Mouse (Mus musculus): ENCODE data around the gene Npc1l1. TPM values are rescaled to one million over a fixed set of nuclear protein-coding genes. Genes with fewer than 3 reads are reported as not detected.

Gene Npc1l1
- polyA plus RNA-seq (2016; fragmentation: Nextera tagmentation; extraction: Ambion mirVana) = 0.05 TPM in 1 of 2 replicates, not detected in the other

DNA sequence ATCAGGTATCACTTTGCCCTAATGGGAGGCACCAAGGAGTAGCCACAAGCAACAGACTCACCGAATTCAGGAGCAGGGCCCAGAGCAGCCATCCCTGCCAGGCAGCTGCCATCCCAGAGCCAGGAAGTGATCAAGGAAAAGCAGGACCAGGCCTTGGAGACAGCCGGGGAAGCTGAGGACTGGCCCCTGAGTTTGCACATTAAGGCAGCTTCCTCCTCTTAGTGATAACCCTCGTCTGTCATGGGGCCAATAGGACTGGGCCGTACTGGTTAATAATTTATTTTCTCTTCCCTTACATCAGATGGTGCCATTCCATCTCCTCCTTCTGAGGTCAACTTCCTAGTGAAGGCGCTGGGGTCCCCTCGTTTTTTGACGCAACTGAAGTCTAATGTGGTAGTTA lies at the start of gene Npc1l1:
Gene Npc1l1, minus strand, starts transcription at position 132 of the 400 bp plus-strand sequence.
- H3K4me3 ChIP-seq = no peak within 1 kb of the TSS
- no peak within 1 kb of the TSS for H3K9ac ChIP-seq
- no peak for ATAC-seq (ENCODE audit: insufficient number of reproducible peaks, low FRiP score)
- no peaks in the 10 kb centered on the region for H3K36me3 ChIP-seq
- H3K4me2 ChIP-seq = no peak within 1 kb of the TSS
- H3K9me3 ChIP-seq (replicated peaks) = peaks cover 14% of the 10 kb centered on the region
- peaks cover 6% of the 10 kb centered on the region; the same call in 1 of the 2 replicates for H3K27me3 ChIP-seq (replicated peaks)
- H3K27ac ChIP-seq (ENCODE audit: poor library complexity, severe bottlenecking) = no peak within 1 kb of the TSS
- 67% methylated on average over 7 of the region's 7 CpGs for WGBS
- no peaks in the 10 kb centered on the region for H3K4me1 ChIP-seq (replicated peaks)

GRCm38 (mm10) chr11:6276466-6276865 lies 46.5 kb upstream of the Npc1l1 start:
- peaks cover 9% of the 10 kb centered on the region; the same call in 1 of the 2 replicates for H3K9me3 ChIP-seq (replicated peaks)
- H3K9ac ChIP-seq = no peak overlapping the region
- no peaks in the 10 kb centered on the region for H3K27me3 ChIP-seq (replicated peaks)
- H3K36me3 ChIP-seq = peaks cover 16% of the 10 kb centered on the region
- no peak overlapping the region for H3K4me3 ChIP-seq
- WGBS = 80% methylated on average over 3 of the region's 3 CpGs
- H3K4me1 ChIP-seq (replicated peaks) = peaks cover 17% of the 10 kb centered on the region
- no peak overlapping the region for H3K4me2 ChIP-seq
- H3K27ac ChIP-seq (ENCODE audit: poor library complexity, severe bottlenecking) = no peak overlapping the region
- ATAC-seq (ENCODE audit: insufficient number of reproducible peaks, low FRiP score) = no peak

DNA sequence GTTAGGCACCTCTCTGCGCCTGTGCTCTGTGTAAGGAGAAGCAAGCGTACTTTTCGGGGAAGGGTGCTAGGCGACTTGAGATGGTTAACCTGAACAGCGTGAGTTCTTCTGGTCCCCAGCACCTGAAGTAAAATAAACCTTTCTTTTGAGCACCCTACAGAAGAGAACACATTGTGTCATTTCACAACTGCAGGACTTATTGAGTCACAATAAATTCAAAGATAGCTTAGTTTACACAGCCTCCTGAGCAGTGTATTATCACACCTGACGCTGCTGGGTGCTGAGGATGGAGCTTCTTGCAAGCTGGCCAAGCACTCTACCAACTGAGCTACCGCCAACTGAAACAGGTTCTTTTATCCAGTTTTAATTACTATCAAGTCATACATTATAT lies 45.1 kb upstream of the Npc1l1 start:
- H3K27ac ChIP-seq (ENCODE audit: poor library complexity, severe bottlenecking) = no peak overlapping the region
- no peaks in the 10 kb centered on the region for H3K27me3 ChIP-seq (replicated peaks)
- H3K9ac ChIP-seq = 0 out of 2 replicates have a peak overlapping the region, but pooled peaks have one; percentile 53
- 26% methylated on average over 7 of the region's 7 CpGs for WGBS
- peaks cover 28% of the 10 kb centered on the region for H3K36me3 ChIP-seq
- H3K9me3 ChIP-seq (replicated peaks) = peaks cover 1% of the 10 kb centered on the region; the same call in 1 of the 2 replicates
- peak overlapping the region; percentile 90 for H3K4me2 ChIP-seq
- H3K4me1 ChIP-seq (replicated peaks) = peaks cover 17% of the 10 kb centered on the region
- ATAC-seq (ENCODE audit: insufficient number of reproducible peaks, low FRiP score) = no peak; the same call in 1 of the 2 replicates
- peak overlapping the region; percentile 94 for H3K4me3 ChIP-seq

DNA sequence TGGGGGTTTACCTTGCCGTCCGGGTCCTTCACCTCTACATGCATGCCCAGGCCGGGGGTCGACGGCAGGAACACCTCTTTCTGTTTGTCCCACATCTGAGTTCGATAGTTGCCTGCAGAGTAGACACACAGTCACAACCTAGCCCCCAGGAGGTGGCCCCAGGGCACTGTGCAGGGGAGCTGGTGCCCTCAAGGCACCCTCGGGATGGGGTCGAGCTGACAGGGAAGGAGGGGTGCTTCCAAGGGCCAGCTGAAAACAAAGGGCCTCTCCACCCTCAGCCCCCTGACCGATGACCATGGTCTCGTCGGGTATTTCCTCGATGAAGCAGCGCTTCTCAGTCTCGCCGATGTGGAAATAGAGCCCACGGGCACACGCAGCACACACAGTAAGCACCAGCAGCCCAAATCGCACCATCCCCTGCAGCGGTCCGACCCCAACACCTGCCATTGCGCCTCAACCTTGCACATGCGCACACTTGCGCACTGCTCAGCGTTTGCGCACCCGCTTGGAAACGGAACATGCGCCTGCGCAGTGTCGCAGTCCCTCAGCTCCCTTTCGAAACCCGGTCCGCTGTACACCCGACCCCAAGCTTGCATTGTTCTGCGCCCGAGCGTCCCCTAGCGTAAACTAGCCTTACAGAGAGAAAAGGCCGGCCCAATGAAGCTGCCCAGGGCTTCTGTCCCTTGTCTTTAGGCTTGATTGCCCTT lies 44.6 kb upstream of the Npc1l1 start, which contains the start of gene Tmed4:
Gene Tmed4, minus strand, starts transcription at position 484 of the 707 bp plus-strand sequence.
- no peak within 1 kb of the TSS; the same call in 1 of the 2 replicates for H3K27ac ChIP-seq (ENCODE audit: poor library complexity, severe bottlenecking)
- H3K4me1 ChIP-seq (replicated peaks) = peaks cover 17% of the 10 kb centered on the region
- WGBS = under 1% methylated on average over 39 of the region's 39 CpGs
- no peaks in the 10 kb centered on the region for H3K27me3 ChIP-seq (replicated peaks)
- peaks cover 28% of the 10 kb centered on the region for H3K36me3 ChIP-seq
- H3K4me2 ChIP-seq = peak within 1 kb of the TSS; percentile 90
- H3K9me3 ChIP-seq (replicated peaks) = no peaks in the 10 kb centered on the region
- H3K4me3 ChIP-seq = peak within 1 kb of the TSS; percentile 94
- peak within 1 kb of the TSS; percentile 97 for H3K9ac ChIP-seq
- ATAC-seq (ENCODE audit: insufficient number of reproducible peaks, low FRiP score) = peak; percentile 98

- WGBS = 57% methylated on average over 11 of the region's 11 CpGs
- H3K36me3 ChIP-seq = peaks cover 28% of the 10 kb centered on the region
- peaks cover 17% of the 10 kb centered on the region for H3K4me1 ChIP-seq (replicated peaks)
- peak overlapping the region; percentile 97 for H3K9ac ChIP-seq
- no peak overlapping the region for H3K27ac ChIP-seq (ENCODE audit: poor library complexity, severe bottlenecking)
- H3K27me3 ChIP-seq (replicated peaks) = no peaks in the 10 kb centered on the region
- no peak for ATAC-seq (ENCODE audit: insufficient number of reproducible peaks, low FRiP score)
- peak overlapping the region; percentile 94 for H3K4me3 ChIP-seq
- H3K9me3 ChIP-seq (replicated peaks) = no peaks in the 10 kb centered on the region
- H3K4me2 ChIP-seq = peak overlapping the region; percentile 90
Observed at GRCm38 (mm10) chr11:6273607-6274006, 43.7 kb upstream of the Npc1l1 start.

GRCm38 (mm10) chr11:6267320-6268254 lies 37.6 kb upstream of the Npc1l1 start, which contains the start of gene Ddx56:
Ddx56 (minus strand) TSS chr11:6267772.
- WGBS = 2% methylated on average over 50 of the region's 50 CpGs
- peak within 1 kb of the TSS; percentile 87 for H3K4me3 ChIP-seq
- H3K4me1 ChIP-seq (replicated peaks) = peaks cover 9% of the 10 kb centered on the region
- peaks cover 61% of the 10 kb centered on the region for H3K36me3 ChIP-seq
- peak within 1 kb of the TSS; percentile 94 for H3K4me2 ChIP-seq
- H3K9ac ChIP-seq = peak within 1 kb of the TSS; percentile 84
- H3K27ac ChIP-seq (ENCODE audit: poor library complexity, severe bottlenecking) = peak within 1 kb of the TSS; percentile 93
- no peaks in the 10 kb centered on the region for H3K9me3 ChIP-seq (replicated peaks)
- H3K27me3 ChIP-seq (replicated peaks) = no peaks in the 10 kb centered on the region
- peak; percentile 95 for ATAC-seq (ENCODE audit: insufficient number of reproducible peaks, low FRiP score)

DNA sequence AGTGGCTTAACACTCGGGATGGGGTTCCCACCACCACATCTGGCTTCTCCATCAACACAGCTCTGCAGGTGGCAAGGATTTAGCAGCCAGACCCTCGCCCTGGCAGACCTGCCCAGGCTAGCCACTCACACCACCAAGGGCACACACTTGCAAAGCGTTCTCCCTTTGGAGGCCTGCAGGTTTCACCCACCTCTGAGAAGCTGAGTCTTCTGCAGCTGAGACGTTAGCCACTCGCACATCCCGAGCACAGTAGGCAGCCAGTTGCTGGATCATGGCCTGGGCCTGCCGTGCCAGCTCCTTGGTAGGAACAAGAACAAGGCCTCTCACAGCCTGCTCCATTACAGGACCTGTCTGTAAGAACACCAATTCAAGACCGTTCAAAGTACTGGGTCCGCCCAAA lies 36.7 kb upstream of the Npc1l1 start:
- Histone ChIP-seq H3K4me2 (peak overlapping the region; percentile 94), H3K27ac (ENCODE audit: poor library complexity, severe bottlenecking) (no peak overlapping the region), H3K9ac (peak overlapping the region; percentile 84), H3K4me1 (replicated peaks) (peaks cover 9% of the 10 kb centered on the region), H3K27me3 (replicated peaks) (no peaks in the 10 kb centered on the region), H3K4me3 (peak overlapping the region; percentile 87), H3K9me3 (replicated peaks) (no peaks in the 10 kb centered on the region), H3K36me3 (peaks cover 61% of the 10 kb centered on the region)
- WGBS = 67% methylated on average over 9 of the region's 9 CpGs
- ATAC-seq (ENCODE audit: insufficient number of reproducible peaks, low FRiP score) = no peak

GRCm38 (mm10) chr11:6261434-6262082 lies 31.6 kb upstream of the Npc1l1 start:
- Histone ChIP-seq H3K4me1 (replicated peaks) (peaks cover 3% of the 10 kb centered on the region), H3K9ac (no peak overlapping the region), H3K9me3 (replicated peaks) (no peaks in the 10 kb centered on the region), H3K36me3 (peaks cover 92% of the 10 kb centered on the region), H3K4me2 (no peak overlapping the region), H3K4me3 (no peak overlapping the region), H3K27me3 (replicated peaks) (no peaks in the 10 kb centered on the region), H3K27ac (ENCODE audit: poor library complexity, severe bottlenecking) (no peak overlapping the region)
- WGBS = 74% methylated on average over 10 of the region's 10 CpGs
- ATAC-seq (ENCODE audit: insufficient number of reproducible peaks, low FRiP score) = 0 out of 2 replicates have a peak, but pooled peaks have one; percentile 52

DNA sequence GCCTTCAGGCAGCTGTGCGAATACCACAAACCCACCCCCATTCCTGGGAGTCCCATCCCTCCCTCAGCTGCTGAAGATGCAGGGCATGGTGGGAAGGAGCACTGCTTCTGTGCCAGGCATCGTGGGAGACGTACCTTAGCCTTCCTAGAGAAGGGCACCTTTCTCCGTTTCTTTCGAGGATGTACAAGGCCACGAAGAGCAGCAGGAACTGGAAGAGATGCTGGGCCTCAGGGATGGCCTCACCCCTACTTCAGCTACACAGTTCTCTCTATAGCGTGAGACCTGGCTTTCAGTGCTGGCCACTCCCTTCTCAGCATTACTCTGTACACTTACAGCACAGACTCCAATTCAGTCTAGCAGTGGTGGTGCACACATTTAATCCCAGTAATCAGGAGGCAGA lies 29.5 kb upstream of the Npc1l1 start:
- Histone ChIP-seq H3K27me3 (replicated peaks) (no peaks in the 10 kb centered on the region), H3K9me3 (replicated peaks) (no peaks in the 10 kb centered on the region), H3K4me2 (no peak overlapping the region), H3K36me3 (peaks cover 72% of the 10 kb centered on the region), H3K4me3 (no peak overlapping the region), H3K27ac (ENCODE audit: poor library complexity, severe bottlenecking) (no peak overlapping the region), H3K9ac (no peak overlapping the region), H3K4me1 (replicated peaks) (no peaks in the 10 kb centered on the region)
- 96% methylated on average over 7 of the region's 7 CpGs for WGBS
- ATAC-seq (ENCODE audit: insufficient number of reproducible peaks, low FRiP score) = no peak

- H3K36me3 ChIP-seq = peaks cover 44% of the 10 kb centered on the region
- H3K4me2 ChIP-seq = no peak overlapping the region
- no peaks in the 10 kb centered on the region for H3K4me1 ChIP-seq (replicated peaks)
- H3K27ac ChIP-seq (ENCODE audit: poor library complexity, severe bottlenecking) = no peak overlapping the region
- no peak overlapping the region for H3K4me3 ChIP-seq
- no peaks in the 10 kb centered on the region for H3K27me3 ChIP-seq (replicated peaks)
- ATAC-seq (ENCODE audit: insufficient number of reproducible peaks, low FRiP score) = peak; percentile 25; the same call in 1 of the 2 replicates
- H3K9me3 ChIP-seq (replicated peaks) = no peaks in the 10 kb centered on the region
- no peak overlapping the region for H3K9ac ChIP-seq
- 66% methylated on average over 6 of the region's 6 CpGs for WGBS
Observed at GRCm38 (mm10) chr11:6256490-6257072, 26.6 kb upstream of the Npc1l1 start.
